Mouse (Mus musculus) midbrain, embryonic 10.5 days (tissue): ENCODE data around the gene Vat1l. TPM values are rescaled to one million over a fixed set of nuclear protein-coding genes. Genes with fewer than 3 reads are reported as not detected.

Experiments used
- DNase-seq: peaks from one replicate; pipeline ENCODE4 v3.0.0-alpha.2; 2017; ENCODE audit warnings: low spot score
- H3K27ac ChIP-seq: fragments of 300-500 bp; sonication (generic); replicated peaks from 2 replicates; pipeline ENCODE4 v1.5.1; 2016; ENCODE audit warnings: mild to moderate bottlenecking
- H3K27me3 ChIP-seq: fragments of 300-500 bp; sonication (generic); 2 replicates; pipeline ENCODE4 v1.6.1; 2016; ENCODE audit warnings: low read depth, mild to moderate bottlenecking; ENCODE audit not compliant: poor library complexity, severe bottlenecking
- H3K36me3 ChIP-seq: fragments of 300-500 bp; sonication (generic); 2 replicates; pipeline ENCODE4 v1.6.1; 2016; ENCODE audit warnings: mild to moderate bottlenecking, moderate library complexity
- H3K4me1 ChIP-seq: fragments of 300-500 bp; sonication (generic); 2 replicates; pipeline ENCODE4 v1.6.1; 2016
- H3K4me3 ChIP-seq: fragments of 300-500 bp; sonication (generic); 2 replicates; pipeline ENCODE4 v1.5.1; 2016; ENCODE audit warnings: mild to moderate bottlenecking, moderate library complexity
- H3K9me3 ChIP-seq: fragments of 300-500 bp; sonication (generic); replicated peaks from 2 replicates; pipeline ENCODE4 v1.6.1; 2016; ENCODE audit warnings: mild to moderate bottlenecking
- WGBS: fragments of 180-500 bp; shearing (Covaris S2); methylation state at CpG from one replicate; pipeline ENCODE4 v1.1.7; 2016; 5-methylcytosine and 5-hydroxymethylcytosine counted together
- polyA plus RNA-seq: library from polyadenylated mRNA; unstranded; fragments of >200 nt; fragmentation: Nextera tagmentation; extraction: Ambion mirVana; gene quantifications from 2 replicates; pipeline ENCODE4 v1.2.1, GENCODE M21; 2016

Vat1l gene
- polyA plus RNA-seq, 1 experiment from 2014 or later = 9.1 TPM

DNA sequence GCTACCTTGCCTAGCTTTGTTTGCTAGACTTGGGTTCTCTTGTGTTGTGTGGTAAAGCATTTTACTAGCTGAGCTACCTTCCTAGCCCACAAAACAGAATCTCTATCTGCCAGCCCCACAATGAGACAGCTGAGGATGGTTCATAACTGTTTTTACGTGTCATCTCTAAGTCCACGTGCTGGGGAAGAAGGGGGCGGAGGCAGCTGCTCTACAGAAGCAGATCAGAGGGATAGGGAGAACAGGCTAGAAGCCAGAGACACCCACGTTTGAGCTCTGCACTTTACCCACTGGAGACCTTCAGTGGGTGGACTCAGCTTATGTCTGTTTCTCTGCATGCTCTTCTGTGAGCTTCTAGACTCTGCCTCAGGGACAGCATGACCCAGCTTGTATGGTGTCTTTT, 216.1 kb downstream of the Vat1l start:
- H3K4me1 ChIP-seq = 0 out of 2 replicates have a peak, but pooled peaks cover 4% of the 10 kb centered on the region
- H3K36me3 ChIP-seq = no peaks in the 10 kb centered on the region
- no peak overlapping the region for H3K4me3 ChIP-seq
- H3K27ac ChIP-seq = no peak overlapping the region
- H3K9me3 ChIP-seq = no peaks in the 10 kb centered on the region
- DNase-seq = no peak
- 79% methylated on average over 4 of the region's 4 CpGs for WGBS
- no peaks in the 10 kb centered on the region for H3K27me3 ChIP-seq

Other genes starting within 250 kb of the Vat1l start
- gene Nudt7, start 72.1 kb upstream of the Vat1l start, polyA plus RNA-seq = 9.6 and 11.2 TPM in 2 replicates
- not detected in 2 replicates for gene Clec3a, start 212.5 kb downstream of the Vat1l start, polyA plus RNA-seq
- 10.6 and 13.9 TPM in 2 replicates for gene Wwox, start 234.0 kb downstream of the Vat1l start, polyA plus RNA-seq